Mouse (Mus musculus): Measurements from ENCODE around the gene Tbc1d24.
A peak's percentile ranks its signal among the peaks of the same experiment; 100 is the strongest.
"Not testable (repeated sequence)": the region's sequence is repeated elsewhere in the genome, so short reads cannot be mapped to it uniquely, and the experiment has no call there.

Gene Tbc1d24

GRCm38 (mm10) chr17:24150824-24151223 lies 54.5 kb downstream of the Tbc1d24 start, which contains the start of gene Pdpk1:
Pdpk1 (minus strand) TSS chr17:24150924.
- DNase-seq (ENCODE audit: low spot score in 2 of 2) = no peak

- DNase-seq (ENCODE audit: low spot score in 2 of 2) = no peak
Measured at GRCm38 (mm10) chr17:24149421-24149820, 55.9 kb downstream of the Tbc1d24 start.

- no peak for DNase-seq (ENCODE audit: low spot score in 2 of 2)
Measured at GRCm38 (mm10) chr17:24142897-24143296, 62.5 kb downstream of the Tbc1d24 start.

GRCm38 (mm10) chr17:24141425-24141920 lies 63.9 kb downstream of the Tbc1d24 start:
- peak; percentile 93 to 95 for DNase-seq (ENCODE audit: low spot score in 2 of 2)

- DNase-seq (ENCODE audit: low spot score in 2 of 2) = peak; percentile 29 to 35
Measured at GRCm38 (mm10) chr17:24140845-24141424, 64.4 kb downstream of the Tbc1d24 start.

GRCm38 (mm10) chr17:24139968-24140367 lies 65.4 kb downstream of the Tbc1d24 start:
- DNase-seq (ENCODE audit: low spot score in 2 of 2) = no peak

- DNase-seq (ENCODE audit: low spot score in 2 of 2) = no peak
Measured at GRCm38 (mm10) chr17:24139256-24139655, 66.1 kb downstream of the Tbc1d24 start.

- no peak for DNase-seq (ENCODE audit: low spot score in 2 of 2)
Measured at GRCm38 (mm10) chr17:24137226-24137880, 68.0 kb downstream of the Tbc1d24 start.

DNA sequence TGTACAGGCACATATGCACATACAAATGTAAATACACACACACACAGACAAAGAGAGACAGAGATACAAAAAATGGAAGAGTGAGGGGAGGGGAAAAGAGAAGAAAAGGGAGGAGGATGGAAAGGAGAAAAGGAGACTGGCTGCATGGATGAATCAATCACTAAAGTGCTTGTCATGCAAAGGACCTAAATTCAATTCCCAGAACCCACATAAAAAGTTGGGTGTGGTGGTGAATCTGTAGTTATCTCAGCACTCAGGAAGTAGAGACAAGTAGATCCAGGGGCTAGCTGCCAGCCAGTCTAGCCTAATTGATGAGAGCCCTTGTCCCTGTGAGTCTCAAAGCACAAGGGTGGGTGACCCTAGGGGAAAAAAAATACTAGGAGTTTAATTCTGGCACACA lies 71.3 kb downstream of the Tbc1d24 start:
- no peak for DNase-seq (ENCODE audit: low spot score in 2 of 2)

GRCm38 (mm10) chr17:24132919-24133318 lies 72.4 kb downstream of the Tbc1d24 start:
- peak in 1 of 2 experiments; percentile 28 for DNase-seq (ENCODE audit: low spot score in 2 of 2)

- no peak for DNase-seq (ENCODE audit: low spot score in 2 of 2)
Measured at GRCm38 (mm10) chr17:24131570-24131969, 73.8 kb downstream of the Tbc1d24 start.

DNA sequence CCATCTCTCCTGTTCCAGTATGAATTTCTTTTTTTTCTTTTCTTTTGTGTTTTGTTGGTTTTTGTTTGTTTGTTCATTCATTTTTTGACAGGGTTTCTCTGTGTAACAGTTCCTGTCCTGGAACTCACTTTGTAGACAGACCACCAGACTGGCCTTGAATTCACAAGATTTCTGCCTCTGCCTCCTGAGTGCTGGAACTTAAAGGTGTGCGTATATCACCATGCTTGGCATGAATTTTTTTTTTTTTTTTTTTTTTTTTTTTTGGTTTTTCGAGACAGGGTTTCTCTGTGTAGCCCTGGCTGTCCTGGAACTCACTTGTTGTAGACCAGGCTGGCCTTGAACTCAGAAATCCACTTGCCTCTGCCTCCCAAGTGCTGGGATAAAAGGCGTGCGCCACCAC lies 76.1 kb downstream of the Tbc1d24 start:
- not testable (repeated sequence) for DNase-seq (ENCODE audit: low spot score in 2 of 2)

- DNase-seq (ENCODE audit: low spot score in 2 of 2) = no peak
Measured at GRCm38 (mm10) chr17:24127592-24127991, 77.8 kb downstream of the Tbc1d24 start.

- DNase-seq (ENCODE audit: low spot score in 2 of 2) = no peak
Measured at GRCm38 (mm10) chr17:24126801-24127200, 78.6 kb downstream of the Tbc1d24 start.
